Mouse (Mus musculus): ENCODE data around the gene F12.

F12 gene

DNA sequence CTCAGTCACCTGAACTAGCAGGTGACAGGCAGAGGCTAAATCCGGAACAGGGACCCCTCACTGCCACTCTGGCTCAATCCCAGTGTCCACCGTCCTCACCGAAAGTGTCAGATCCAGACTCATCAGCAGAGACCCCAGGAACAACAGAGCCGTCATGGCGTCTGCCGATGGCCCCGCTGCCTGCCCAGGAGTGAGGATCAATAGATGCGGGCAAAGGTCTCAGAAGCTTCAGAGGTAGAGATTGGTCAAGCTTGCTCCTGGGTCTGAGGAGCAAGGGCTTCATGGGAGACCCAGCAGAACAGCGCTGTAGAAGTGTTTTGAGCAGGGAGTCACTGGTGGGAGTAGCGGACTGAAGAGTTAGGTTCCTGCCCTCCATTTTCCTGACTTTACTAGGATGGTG, at the start of gene F12:
TSS of gene F12 (minus strand) at position 181 of the 400 bp plus-strand sequence.
- no peak for DNase-seq (ENCODE audit: low read depth in 1 of 2, low spot score in 2 of 2)

DNA sequence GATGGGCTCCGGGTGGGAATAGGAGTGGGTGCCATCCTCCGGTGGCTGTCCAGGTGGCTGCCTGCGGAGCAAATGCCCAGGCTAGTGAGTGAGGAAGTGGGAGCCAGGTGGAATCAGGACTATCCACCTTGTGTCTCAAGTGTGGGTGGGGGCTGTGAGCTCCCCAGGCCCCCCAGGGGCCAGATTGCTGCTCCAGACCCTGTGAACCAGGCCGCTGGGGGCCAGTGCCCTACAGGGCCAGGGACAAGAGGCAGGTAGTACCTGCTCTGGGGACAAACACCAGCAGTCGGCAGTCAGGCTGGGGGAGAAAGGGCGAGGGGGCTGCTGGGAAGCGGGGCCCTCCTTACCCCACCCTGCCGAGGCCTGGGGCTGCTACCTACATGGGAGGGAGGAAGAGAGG, 49.7 kb upstream of the F12 start:
- no peak for DNase-seq (ENCODE audit: low read depth in 1 of 2, low spot score in 2 of 2)

DNA sequence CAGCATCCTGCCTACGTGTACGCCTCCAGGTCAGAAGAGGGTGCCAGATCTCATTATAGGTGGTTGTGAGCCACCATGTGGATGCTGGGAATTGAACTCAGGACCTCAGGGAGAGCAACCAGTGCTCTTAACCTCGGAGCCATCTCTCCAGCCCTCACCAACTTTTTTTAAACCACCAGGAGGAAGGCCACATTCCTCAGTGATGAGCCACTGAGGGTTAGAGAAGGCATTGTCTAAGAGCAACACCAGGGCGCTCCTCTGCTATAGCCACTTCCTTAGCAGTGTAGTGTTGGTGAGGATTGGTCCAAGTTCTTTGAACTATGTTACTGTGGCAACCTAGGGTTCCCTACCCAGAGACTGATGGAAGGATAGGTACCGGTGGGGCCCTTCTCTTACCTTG, 49.2 kb upstream of the F12 start:
- no peak for DNase-seq (ENCODE audit: low read depth in 1 of 2, low spot score in 2 of 2)

GRCm38 (mm10) chr13:55474621-55475069, 48.1 kb upstream of the F12 start:
- DNase-seq (ENCODE audit: low read depth in 1 of 2, low spot score in 2 of 2) = no peak

DNA sequence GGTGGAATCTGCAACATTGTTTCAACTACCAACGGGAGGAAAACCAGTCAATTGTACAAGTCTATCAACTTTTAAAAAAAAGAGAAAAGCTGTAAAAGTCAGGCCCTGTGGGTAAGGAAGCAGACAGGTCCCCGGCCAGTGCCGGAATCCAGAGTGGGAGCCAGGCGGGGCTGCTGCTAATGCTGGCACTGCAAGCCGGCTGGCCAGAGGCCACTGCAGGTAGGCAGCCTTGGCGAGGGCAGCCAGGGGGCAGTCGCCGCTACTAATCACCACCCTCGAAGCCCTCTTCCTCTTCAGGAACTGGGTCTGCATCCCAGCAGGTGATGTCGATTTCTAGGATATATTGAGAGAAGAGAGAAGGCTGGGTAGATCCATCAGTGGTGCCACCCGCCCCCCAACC, 47.4 kb upstream of the F12 start:
- DNase-seq (ENCODE audit: low read depth in 1 of 2, low spot score in 2 of 2) = no peak

DNA sequence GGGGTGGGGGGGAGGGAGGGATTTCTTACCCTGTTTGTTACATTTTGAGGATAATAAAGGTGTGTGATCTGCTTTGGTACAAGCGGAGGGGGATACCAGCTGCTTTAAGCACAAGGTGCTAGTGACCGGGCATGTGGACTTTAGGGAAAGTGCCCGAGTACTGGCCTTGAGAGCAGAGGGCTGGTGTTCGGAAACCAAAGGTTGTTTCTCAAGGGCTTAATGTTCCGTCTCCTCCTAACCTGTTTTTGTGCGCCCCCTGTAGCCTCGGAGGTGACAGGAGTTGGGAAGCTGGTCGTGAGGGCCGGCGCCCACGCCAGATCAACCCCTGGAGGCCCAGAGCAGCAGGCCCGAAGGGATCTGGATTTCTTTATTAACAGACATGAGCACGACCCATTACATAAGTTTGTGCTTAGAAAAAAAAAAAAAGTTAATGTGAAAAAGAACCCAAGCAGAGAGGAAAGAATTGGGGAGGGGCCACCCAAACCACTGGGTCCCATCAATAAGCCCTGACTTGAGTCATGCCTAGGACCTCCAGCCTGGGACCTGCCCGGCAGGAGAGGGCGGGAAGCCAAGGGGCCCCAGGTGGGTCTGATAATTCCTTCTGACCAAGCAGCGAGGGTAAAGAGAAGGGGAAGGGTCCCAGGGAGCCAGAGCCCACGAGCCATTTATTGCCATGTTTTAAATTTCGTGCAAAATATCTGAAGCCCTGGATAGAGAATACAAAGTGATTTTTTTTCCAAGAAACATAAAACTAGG, 46.7 kb upstream of the F12 start:
- DNase-seq (ENCODE audit: low read depth in 1 of 2, low spot score in 2 of 2) = no peak

GRCm38 (mm10) chr13:55472132-55473022, 45.8 kb upstream of the F12 start:
- DNase-seq (ENCODE audit: low read depth in 1 of 2, low spot score in 2 of 2) = peak in 1 of 2 experiments; percentile 45

DNA sequence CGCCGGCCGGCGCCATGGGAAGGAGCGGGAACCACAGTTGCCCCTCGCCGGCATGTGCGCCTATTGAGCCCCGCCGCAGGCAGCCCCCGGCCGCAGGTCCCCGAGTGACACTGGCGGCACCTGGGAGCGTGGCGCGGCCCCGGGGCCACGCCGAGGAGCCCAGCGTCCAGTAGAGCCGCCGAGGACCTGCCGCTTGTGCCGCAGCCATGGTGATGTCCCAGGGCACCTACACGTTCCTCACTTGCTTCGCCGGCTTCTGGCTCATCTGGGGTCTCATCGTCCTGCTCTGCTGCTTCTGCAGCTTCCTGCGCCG, 45.2 kb upstream of the F12 start:
- no peak for DNase-seq (ENCODE audit: low read depth in 1 of 2, low spot score in 2 of 2)

DNA sequence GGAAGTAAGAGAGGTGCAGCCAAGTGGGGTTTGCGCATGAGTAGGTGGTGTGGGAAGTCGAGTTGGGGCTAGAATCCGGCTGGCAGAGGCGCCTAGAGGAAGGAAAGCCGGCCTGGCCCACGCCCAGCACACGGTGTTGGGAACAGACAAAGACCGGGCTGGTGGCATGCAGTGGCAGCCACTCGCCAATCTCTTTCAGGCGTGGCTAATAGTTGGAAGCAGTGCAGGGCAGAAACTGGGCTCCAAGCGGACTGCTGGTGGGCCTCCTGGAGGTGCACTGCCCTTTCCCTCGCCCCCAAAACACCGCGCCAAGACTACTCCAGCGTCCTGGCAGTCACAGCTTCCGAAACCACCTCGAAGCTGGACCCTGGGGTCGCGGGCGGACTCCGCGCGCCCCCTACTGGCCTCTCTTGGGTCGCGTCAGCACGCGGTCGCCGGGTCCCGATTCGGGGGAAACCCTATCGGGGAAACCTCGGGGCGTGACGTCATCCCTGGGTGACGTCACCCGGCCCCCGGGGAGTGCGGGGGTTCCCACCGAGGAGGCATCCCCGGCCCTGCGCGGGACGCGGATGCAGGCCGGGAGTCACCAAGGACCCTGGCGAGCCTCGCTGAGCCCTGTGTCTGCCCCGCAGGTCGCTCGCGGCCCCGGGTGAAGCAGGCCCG, 44.7 kb upstream of the F12 start:
- peak; percentile 44 to 80 for DNase-seq (ENCODE audit: low read depth in 1 of 2, low spot score in 2 of 2)

GRCm38 (mm10) chr13:55470372-55470771, 43.8 kb upstream of the F12 start:
- no peak for DNase-seq (ENCODE audit: low read depth in 1 of 2, low spot score in 2 of 2)

DNA sequence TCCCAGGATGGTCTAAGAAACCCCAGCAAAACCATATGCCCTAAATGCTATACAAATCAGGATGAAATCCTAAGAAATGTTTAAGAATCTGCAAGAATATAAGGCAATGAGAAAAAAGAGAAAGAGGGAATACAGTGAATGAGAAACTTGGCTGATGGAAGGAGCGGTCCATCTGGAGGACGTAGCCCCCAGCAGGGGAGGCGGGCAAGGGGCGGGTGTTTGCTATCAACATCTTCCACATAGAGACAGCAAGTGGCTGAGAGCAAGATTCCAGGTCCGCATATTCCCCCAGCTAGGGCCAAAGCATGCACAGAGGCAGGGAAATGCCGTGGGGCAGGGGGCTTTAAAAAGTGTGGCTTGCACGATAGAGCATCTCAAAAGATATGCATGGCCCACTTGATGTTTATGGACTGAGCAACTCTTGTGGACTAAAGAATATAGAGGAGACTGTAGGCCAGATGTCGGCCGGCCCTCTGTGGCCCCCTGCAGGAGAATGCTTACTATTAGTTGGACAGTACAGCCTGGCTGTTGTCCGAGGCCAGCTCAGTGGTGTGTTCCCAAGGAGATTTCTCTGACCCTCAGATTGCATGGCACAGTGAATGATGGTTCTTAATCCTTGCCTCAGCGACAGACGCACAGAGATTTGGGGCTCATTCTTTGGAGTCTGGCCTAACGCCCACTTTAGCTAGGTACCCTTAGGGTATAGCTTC, 42.4 kb upstream of the F12 start:
- DNase-seq (ENCODE audit: low read depth in 1 of 2, low spot score in 2 of 2) = no peak

DNA sequence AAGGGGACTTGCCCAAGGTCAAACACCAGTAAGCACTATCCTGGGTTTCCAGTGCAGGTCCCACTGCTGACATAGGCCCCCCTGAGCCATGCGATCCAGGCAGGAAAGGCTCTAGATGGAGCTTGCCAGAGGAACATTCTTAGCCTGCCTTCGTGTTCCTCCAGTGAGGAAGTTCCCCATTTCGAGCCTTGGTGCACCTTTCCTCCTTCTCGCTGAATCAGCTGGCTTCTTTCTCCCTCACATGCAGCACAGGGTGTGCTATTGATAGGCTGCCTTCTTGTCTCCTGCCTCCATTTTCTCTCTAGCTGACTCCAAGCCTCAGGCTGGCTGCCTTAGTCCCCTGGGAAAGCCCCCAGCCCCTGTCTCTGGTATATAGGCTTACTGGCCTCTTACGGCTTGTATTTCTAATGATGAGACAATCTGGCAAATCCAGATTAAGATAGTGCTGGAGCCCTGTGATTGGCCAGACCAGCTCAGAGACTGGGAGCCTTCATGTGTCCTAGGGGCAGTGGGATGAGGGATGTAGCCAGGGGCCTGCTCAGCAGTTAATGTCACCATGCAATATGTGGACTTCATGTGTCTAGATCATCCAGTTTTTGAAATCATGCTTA, 39.3 kb upstream of the F12 start:
- no peak for DNase-seq (ENCODE audit: low read depth in 1 of 2, low spot score in 2 of 2)

- no peak for DNase-seq (ENCODE audit: low read depth in 1 of 2, low spot score in 2 of 2)
These were observed 38.6 kb upstream of the F12 start for GRCm38 (mm10) chr13:55465184-55465583.

- no peak for DNase-seq (ENCODE audit: low read depth in 1 of 2, low spot score in 2 of 2)
These were observed 37.7 kb upstream of the F12 start, which contains the start of gene Prr7 for GRCm38 (mm10) chr13:55464027-55464884. Gene Prr7 (plus strand): TSS chr13:55464267.

- no peak for DNase-seq (ENCODE audit: low read depth in 1 of 2, low spot score in 2 of 2)
These were observed 36.9 kb upstream of the F12 start for GRCm38 (mm10) chr13:55463399-55464026.

DNA sequence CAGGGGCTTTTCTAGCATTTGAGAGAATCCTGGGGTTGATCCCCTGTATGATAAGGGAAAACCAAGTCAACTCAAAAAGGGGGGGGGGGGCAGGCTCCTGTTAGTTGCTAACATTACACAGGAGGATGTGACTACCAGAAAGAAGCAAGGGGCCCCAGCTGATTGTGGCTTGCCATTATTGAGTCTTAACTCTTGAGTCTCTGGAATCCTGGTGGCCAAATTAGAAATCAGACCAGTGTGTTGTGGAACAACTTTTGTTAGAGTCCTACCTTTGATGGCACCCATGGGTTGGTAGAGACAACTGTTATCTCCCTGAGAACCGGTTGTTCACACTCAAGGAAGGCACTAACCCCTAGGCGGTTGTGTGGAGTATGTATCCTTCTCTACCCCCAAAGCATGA, 36.4 kb upstream of the F12 start:
- no peak for DNase-seq (ENCODE audit: low read depth in 1 of 2, low spot score in 2 of 2)

DNA sequence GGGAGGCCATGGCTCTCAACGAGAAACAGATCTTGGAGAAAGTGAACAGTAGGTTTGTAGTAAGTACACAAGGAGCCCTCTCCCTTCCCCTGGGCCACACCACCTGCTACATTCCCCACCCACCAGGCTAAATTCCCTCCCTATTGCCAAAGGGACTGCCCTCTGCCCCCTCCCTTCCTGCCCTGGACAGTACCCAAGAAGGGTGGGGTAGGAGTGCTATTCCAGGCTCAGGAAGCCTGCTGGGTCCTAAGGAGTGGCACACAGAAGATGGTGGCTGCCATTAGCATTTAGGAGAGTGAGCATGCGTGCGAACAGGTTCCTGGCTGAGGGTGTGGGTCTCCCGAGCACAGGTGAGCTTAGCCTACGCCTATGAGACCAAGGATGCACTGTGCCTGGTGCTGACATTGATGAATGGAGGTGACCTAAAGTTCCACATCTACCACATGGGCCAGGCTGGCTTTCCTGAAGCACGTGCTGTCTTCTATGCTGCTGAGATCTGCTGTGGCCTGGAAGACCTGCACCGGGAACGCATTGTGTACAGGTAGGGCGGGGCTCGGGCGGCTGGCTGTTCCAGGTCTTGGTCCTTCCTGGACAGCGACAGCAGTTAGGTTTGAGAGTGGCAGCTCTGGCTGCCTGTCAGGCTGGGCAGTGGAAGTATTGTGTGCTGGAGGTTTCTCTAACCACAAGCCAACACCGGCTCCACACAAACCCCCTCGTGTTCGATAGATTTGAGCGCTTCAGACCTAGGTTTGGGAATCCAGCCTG, 25.4 kb upstream of the F12 start:
- DNase-seq (ENCODE audit: low read depth in 1 of 2, low spot score in 2 of 2) = no peak

DNA sequence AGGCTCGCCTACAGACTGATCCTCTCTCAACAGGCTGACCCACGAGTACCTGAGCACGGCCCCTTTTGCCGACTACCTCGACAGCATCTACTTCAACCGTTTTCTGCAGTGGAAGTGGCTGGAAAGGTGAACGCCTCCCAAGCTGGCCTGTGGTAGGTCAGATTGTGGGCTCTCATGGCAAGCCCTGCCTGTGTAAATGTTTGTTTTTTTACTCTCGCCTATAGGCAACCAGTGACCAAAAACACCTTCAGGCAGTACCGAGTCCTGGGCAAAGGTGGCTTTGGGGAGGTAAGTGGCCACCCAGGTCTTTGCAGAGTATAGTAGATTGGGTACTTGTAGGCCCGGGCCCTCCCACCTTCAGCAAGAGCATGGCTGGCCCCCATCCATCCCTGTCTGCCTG, 24.7 kb upstream of the F12 start:
- no peak for DNase-seq (ENCODE audit: low read depth in 1 of 2, low spot score in 2 of 2)

DNA sequence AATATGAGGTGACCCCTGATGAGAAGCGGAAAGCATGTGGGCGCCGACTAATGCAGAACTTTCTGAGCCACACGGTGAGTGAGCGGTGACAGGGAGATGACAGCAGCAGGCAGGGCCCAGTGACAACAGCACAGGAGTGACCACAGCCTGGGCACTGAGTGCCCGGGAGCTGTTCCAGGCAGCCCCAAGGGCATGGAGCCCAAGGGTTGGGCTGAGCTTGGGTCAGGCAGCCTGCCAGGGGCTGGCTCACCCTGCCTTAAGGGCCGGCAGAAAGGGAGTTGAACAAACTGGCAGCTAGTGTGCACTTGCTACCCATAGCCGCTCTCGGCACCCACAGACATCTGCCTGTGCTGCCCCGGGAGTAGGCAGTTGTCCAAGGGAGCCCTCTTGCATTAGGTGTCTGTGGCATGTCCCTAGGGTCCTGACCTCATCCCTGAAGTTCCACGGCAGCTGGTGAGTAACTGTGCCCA, 24.0 kb upstream of the F12 start:
- no peak for DNase-seq (ENCODE audit: low read depth in 1 of 2, low spot score in 2 of 2)
